12 mouse cellular contexts compared by ENCODE assay signal in the genomic region with DNA sequence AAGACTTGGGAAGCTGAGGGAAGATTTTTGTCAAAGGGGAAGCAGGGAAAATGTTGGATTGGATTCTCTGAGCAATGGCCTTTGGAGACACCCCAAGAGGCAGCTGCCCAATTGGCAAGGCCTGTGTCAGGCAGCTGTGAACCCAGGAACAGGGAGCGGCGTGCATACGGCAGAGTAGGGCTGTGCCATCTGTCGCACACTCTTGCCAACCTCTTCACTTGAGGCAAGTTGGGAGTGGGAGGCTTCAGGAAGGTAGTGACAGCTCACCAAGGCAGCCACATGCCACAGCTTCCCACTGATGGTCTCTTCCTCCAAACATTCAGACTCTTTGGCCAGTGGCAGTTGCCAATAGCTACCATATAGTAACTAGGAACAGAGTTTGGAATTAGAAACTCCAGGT.
DNase-seq lines count a peak whose midpoint lies in the region; TF ChIP-seq lines count a peak whose summit lies in the region.
"Had no signal": no experiment of that assay in that cellular context is flagged by ENCODE, and none has a peak within 500 bp of the region (broad histone marks: within the 10 kb centered on the region; RNA-seq: fewer than 3 reads in every experiment).

No protein-coding gene starts in this region.

- intact Hi-C loops in gastrocnemius, adult 2 months (cut with DNase I), result no loop called here

- no peak overlapping the region for H3K4me3 ChIP-seq in gastrocnemius, adult 2 months
- H3K4me3 ChIP-seq: myocyte had no signal

- peak; percentile 14 for DNase-seq in gastrocnemius, adult 2 months
- no peak for DNase-seq in gastrocnemius, adult 8-10 months (ENCODE audit: low spot score in 2 of 2)
- DNase-seq in cerebellum, postnatal 25 days, result peak; percentile 36 to 45
- peak; percentile 63 for DNase-seq in layer of hippocampus, adult 9-11 months
- DNase-seq in right cerebral cortex, adult 2 months (ENCODE audit: low spot score in 2 of 2), result peak; percentile 12 to 23
- DNase-seq in liver, result no peak
- DNase-seq in heart, adult 11 months, result no peak
- no peak for DNase-seq in heart, adult 18-20 months
- DNase-seq: kidney, postnatal 25 days; retina, postnatal 1 day had no signal

- no peak for TF ChIP-seq CTCF in gastrocnemius, adult 2 months (IDR thresholded peaks at IDR 0.05)

- H3K27ac ChIP-seq in gastrocnemius, adult 2 months, result no peak overlapping the region
- H3K27ac ChIP-seq: liver, embryonic 14.5 days had no signal

Comparison
In these comparisons a context has a peak if more than half of its experiments do, and no peak if none do; other contexts are left out.
1. DNase-seq: peak in gastrocnemius, adult 2 months (single experiment), cerebellum, postnatal 25 days (2 of 2), layer of hippocampus, adult 9-11 months (single experiment) and right cerebral cortex, adult 2 months (2 of 2); none in gastrocnemius, adult 8-10 months (0 of 2), liver (single experiment), heart, adult 11 months (single experiment) and heart, adult 18-20 months (0 of 2).